8 mouse cellular contexts compared by ENCODE assay signal in the genomic region with DNA sequence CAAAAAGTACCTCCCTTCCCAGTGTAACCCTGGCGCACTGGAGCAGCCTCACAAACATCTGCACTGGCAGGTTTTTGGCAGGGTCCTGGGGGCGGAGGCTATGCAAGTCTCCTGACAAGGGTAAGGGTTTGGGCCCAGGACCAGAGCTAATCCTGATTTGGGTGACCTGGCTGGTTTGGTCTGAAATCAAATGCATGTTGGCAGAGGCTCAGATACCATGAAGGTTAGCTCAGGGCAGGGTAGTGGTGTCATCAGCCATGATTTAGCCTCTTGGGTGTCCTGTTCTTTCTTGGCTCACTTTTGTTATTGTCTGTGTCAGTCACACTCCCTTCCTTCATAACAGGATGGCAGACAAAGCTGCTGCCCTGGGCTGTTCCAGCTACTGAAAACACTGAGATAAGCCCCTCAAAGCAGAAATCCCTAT. TPM values are rescaled to one million over a fixed set of nuclear protein-coding genes. Genes with fewer than 3 reads are reported as not detected.
DNase-seq lines count a peak whose midpoint lies in the region; ATAC-seq and TF ChIP-seq lines count a peak whose summit lies in the region.
"Had no signal": no experiment of that assay in that cellular context is flagged by ENCODE, and none has a peak within 500 bp of the region (broad histone marks: within the 10 kb centered on the region; RNA-seq: fewer than 3 reads in every experiment).

No protein-coding gene starts in this region.

- TF ChIP-seq CTCF in intestine, postnatal 0 days (IDR thresholded peaks at IDR 0.05; ENCODE audit: low read depth): no peak

- ATAC-seq in intestine, postnatal 0 days: no peak
- no peak for ATAC-seq in cerebellum, adult (ENCODE audit: insufficient number of reproducible peaks, low FRiP score, low TSS enrichment)

- 89% methylated on average over 2 of the region's 2 CpGs for WGBS in intestine, postnatal 0 days

- H3K27me3 ChIP-seq in intestine, postnatal 0 days (replicated peaks; ENCODE audit: control insufficient read depth, insufficient read depth, low read length): no peaks in the 10 kb centered on the region

- no peak overlapping the region for H3K4me3 ChIP-seq in intestine, postnatal 0 days (ENCODE audit: low read depth, low read length)

- no peak overlapping the region for H3K27ac ChIP-seq in intestine, postnatal 0 days (ENCODE audit: low read depth, low read length)

- H3K9ac ChIP-seq in intestine, postnatal 0 days (ENCODE audit: low read depth, low read length): no peak overlapping the region

- no peaks in the 10 kb centered on the region for H3K36me3 ChIP-seq in intestine, postnatal 0 days (ENCODE audit: control insufficient read depth, insufficient read depth)

- H3K4me2 ChIP-seq in intestine, postnatal 0 days (replicated peaks; ENCODE audit: low read depth): no peak overlapping the region

- DNase-seq in 3T3-L1 (ENCODE audit: low read depth, low spot score) (peak; percentile 92), NIH3T3 (ENCODE audit: low read depth) (peak; percentile 77)
- peak; percentile 95 for DNase-seq in gonadal fat pad, adult 2 months (ENCODE audit: low read depth)
- peak; percentile 76 to 77 for DNase-seq in kidney, postnatal 36 days
- DNase-seq in layer of hippocampus, adult 9-11 months: no peak
- DNase-seq: cerebellum, adult 8-10 months had no signal

- H3K4me1 ChIP-seq in intestine, postnatal 0 days (replicated peaks; ENCODE audit: control insufficient read depth, insufficient read depth, low read length): peaks cover 5% of the 10 kb centered on the region; the same call in 1 of the 2 replicates

- no peaks in the 10 kb centered on the region for H3K9me3 ChIP-seq in intestine, postnatal 0 days (ENCODE audit: control insufficient read depth)

RNA-seq across cellular contexts. Expression of a gene that starts 39.4 kb away (rescaled TPM):
- polyA plus RNA-seq in gonadal fat pad, adult 2 months (2012; rRNA removed): 0.19 TPM in 1 of 2 replicates, not detected in the other
- not detected in 2 replicates for polyA plus RNA-seq in intestine, postnatal 0 days (2015; fragmentation: Nextera tagmentation; extraction: Ambion mirVana)
